Mouse (Mus musculus) right cerebral cortex, postnatal 10 days (tissue): ENCODE results near the gene Mfsd5.

Source experiments
- DNase-seq, 2 experiments: peaks; one replicate each; pipeline ENCODE4 v3.0.0; 2021; ENCODE audit warnings: low spot score in 2 of 2

Gene Mfsd5

DNA sequence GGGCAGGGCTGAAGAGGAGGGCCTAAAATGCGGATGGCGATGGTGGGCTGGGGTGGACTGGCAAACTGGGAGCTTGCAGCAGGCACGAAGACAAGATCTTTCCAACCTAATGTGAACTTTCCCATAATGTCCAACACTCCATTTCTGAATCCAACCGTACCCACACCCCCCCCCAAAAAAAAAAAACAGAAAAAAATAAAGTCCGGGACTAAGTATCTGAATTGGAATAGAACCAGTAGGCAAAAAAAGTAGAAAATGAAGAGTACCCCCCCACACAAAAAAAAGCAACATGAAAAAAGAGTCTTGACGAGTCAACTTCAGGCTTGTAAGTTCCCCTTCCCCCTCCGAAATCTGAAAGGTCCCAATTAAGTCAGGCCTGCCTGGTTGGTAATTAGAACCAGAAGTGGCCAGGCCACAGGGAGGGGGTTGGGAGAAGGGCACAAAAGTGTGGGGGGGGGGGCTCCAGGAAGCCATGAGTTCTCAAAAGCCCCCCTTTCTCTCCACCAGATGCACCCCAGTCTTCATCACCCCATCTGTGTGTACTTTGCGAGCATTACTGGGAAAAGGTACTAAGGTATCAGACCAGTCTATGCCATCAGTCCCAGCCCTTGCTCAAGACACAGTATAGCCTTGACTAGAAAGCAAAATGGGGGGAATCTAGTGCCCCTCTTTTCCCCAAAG, 31.0 kb upstream of the Mfsd5 start:
- no peak for DNase-seq

DNA sequence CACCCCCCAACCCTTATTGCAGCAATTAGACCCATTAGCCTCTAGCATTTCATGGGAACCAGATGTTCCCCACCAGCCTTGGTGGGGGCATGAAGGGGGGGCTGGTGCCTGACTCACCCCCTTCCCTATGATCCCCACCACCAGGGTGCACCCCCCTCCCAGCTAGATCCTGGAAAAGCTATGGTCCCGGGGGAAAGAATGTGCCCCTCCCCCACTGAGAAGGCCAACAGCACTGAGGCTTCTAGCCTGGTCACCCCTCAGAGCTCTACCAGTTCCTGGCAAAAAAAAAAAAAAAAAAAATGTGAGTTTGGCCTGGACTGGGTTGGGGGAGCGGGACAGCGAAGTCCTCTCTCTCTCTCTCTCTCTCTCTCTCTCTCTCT, 30.5 kb upstream of the Mfsd5 start:
- DNase-seq, result no peak

DNA sequence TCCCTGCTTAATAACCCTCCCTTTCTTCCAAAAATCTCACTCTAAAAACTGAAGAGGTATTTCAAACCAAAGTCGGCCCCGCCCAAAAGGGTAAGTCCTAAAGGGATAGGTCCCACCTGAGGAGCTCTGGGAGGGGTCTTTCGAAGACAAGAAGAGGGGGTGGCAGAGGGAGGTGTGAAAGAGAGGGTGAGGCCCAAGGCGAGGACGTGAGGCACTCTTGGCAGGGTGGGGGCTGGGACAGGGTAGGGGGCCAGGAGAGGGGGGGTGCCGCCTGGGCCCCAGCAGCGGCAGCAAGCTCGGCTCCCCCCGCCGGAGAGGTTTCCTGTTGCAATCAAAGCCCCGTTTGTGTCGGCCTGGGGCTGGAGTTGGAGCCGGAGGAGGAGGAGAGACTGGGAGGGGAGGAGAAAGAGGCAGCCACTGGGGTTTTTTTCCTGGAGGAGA, 30.0 kb upstream of the Mfsd5 start:
- peak; percentile 56 to 62 for DNase-seq

DNA sequence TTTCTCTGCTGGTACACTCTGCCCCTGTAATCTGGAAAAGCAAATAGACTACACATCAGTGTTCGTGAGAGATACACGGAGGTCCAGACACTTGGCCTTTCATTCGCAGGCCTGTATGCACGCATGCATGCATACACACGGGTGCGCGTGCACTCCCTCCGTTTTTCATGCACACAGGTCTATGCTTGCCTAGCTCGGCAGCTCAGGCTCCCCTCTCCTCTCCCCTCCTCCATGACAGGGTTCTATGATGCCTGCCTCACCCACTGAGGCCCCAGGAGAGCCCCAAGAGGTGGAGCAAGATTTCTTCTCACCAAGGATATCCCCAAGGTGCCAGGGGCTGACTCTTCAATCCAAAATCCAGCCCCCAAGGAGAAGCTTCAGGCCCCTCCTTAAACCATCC, 29.3 kb upstream of the Mfsd5 start:
- DNase-seq, result no peak

DNA sequence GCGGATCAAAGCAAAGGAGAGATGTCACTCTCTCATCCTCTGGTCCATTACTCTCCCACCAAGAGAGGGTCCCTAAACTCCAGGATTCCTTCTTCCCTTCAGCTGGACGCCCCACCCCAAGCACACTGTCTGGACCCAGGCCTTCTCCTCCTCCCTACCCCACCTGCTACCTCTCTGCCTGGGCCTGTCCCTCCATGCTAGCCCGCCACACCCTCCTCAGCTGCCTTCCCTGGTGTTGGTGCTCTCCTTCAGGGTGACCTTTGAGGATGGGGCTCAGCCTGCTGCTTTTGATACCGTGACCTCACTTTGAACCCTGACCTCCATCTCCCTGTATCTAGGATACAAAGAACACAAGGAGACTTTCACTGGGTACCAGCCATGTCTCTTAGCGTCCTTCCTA, 28.7 kb upstream of the Mfsd5 start:
- DNase-seq, result no peak

DNA sequence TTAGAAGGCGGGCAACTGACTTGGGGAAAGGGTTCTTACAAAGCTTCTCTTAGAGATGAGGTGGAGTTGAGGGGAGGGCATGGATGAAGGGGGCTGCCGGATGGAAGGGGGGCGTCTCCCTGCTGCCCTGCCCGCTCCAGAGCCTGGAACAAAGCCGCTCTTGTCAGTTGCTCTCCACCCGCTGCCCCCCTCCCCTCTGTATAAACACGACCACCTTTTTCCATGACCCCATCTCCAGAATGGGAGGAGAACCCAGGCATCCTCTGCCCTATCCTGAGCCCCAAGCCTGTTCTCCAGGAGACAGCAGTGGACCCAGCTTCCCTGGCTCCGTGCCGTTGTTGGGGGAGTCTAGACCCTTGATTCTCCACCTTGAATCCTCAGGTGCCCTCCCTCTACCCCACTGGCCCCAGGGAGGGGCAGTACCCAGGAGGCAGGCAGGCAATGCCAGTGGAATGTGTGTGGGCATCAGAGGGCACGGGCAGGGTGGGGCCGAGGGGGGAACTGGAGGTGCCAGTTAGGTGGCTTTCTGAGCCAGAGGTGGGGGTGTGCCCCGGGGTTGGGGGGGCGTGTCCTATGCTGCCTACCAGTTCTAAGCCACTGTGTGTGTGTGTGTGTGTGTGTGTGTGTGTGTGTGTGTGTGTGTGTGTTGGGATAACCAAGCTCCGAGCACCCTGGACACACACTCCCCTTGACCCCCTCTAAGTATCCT, 23.6 kb upstream of the Mfsd5 start:
- DNase-seq, result no peak

DNA sequence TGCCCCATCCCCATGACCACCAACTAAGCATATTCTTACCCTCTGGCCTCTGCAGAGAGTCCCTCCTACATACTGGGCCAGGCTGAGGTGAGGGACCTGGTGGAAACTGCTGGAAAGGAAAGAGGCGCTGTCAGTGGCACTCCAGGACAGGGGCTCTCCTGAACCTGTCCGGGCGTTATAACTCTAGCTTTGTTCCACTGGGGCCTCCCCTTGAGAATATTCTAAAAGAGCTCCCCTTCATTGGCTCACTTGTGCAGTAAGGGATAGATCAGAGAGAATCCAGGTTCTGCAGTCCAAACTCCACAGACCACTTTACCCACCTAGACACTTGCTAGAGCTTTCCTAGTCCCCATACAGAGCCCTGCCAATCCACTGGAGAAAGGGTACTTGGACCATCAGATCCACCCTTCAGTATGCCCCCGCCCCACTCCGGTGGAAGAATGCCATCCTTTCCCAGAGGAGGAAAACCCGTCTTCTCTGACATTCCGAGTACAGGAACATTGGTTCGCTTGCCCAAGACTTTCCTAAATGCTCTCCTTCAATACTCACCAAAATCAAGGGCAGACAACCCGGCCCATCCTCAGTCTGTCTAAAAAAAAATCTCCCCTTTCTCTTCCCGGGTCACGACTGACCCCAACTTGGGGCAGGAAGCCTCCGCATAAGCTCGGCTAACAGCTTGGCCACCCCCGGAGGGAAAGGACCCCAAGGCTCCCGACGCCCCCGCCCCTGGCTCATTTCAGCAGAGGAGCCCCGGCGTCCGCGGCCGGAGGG, 22.6 kb upstream of the Mfsd5 start:
- DNase-seq, result no peak

DNA sequence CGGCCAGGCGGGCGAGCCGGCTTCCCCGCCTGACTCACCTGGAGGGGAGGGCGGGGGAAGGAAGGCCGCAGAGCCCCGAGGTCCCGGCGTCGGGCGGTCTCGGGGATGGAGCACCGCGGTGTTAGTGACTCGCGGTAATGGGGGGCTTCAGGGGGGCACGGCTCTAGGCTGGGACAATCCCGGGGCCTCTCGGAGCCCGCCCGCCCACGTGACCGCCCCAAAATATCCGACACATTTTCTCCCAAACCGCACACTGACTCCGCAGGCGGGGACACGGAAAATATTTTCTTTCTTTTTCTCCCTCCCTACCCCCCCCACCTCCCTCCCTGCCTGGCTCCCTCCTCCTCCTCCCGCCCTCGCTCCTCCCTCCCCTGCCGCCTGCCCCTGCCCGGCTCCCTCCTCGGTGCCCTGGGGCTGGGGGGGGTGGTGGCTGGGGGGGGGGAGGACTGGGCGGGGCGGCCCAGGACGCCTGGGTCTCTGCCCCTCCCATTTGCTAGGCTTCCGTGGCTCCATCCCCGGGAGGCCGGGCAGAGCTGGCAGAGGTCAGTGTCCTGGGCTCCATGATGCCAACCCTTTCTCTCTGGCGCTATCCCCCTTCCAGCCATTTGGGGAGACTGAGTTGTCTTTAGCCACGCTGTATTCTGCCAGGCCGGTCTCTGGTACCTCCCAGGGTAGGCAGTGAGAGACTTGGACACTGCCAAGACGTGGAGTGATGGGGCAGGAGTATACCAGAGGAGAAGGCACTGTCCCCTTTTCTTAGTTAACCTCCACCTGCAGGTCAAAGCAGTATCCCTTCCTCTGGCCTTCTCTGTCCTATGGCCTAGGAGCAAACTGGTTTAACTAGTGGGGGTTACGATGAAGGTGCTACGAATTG, 21.8 kb upstream of the Mfsd5 start, which contains the start of gene Rarg:
Rarg (minus strand) TSS at position 316 of the 874 bp plus-strand sequence.
- DNase-seq, result no peak

DNA sequence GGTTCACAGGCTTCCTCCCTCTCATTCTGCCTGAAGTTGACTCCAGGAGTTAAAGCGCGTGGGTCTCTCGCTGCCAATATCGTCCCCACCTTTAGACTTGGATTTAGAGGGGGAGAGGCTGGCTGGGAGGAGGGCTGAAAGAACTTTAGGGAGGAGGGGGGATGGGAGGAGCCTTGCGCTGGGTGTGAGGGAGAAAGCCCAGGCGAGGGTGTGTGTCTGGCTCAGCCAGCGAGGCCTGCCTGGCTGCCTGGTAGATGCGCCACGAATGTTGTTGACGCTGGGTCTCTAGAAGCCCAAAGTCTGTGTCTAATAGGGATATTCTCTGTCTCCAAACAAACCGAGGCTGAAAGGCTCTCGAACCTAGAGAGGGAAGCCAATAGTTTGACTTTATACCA, 21.2 kb upstream of the Mfsd5 start:
- DNase-seq, result no peak

DNA sequence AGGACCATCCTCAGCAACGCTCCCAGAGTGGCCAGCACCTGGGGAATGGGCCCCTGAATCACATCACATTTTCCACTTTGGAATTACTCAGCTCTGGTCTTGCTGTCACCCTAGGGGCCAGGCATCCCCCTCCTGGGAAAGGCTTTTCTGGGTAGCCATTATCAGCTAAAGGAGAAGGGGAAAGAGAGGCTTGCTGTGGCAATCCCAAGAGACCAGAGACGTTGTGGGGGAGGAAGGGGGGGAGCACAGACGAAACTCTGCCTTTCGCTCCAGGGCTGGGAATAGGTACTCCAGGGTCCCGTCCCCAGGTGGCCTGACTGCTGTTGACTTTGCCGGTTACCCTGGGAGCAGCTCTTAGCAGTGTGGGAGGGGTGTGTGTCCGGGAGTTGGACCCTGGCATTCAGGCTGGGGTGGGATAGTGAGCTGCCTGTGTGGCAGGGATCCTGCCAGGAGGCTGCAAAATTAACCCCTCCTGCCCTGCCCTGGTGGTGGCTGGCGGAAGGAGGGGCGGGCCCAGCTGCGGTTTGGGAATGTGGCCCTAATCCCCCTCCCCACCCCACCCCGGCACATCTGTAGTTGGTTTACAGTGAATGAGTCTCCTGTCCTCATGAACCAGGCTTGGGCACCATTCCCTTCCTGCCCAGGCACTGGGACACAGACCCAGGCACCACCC, 20.5 kb upstream of the Mfsd5 start:
- DNase-seq, result no peak

DNA sequence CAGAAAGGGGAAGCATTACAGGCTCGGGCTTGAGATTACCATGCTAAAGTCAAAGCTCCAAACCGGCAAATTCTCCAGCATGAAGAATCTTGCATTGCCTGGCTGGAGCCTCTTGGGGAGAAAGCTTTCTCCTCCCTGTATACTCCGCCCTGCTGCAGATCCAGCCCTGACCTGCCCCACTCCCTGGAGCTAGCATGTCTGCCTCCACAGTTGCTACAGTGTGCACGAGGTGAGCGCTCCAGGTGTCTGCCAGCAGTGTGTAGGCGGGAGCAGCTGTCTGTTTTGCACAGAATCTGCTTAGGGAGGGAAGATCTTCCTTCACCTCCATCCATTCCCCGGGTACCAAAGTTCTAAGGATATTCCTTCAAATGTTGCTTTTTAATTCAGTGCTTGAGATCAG, 16.7 kb upstream of the Mfsd5 start:
- DNase-seq, result peak; percentile 64 to 72

DNA sequence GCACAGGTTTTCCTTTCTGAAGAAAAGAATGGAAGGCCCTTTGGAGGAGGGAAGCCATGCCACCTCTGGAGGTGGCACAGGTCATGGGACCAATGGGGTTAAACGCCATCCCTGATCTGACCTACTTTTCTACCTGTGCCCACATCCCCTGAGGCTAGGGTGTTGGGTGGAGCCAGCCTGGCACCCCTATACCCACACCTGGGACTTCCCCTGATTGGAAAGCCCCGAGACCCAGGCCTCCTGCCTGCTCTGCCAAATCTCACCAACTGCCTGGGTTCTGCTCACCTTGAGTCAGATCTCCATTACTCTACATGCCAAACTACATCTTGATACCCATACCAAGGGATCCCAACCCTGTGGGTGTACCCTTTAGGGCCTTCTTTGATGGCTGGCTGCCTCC, 16.2 kb upstream of the Mfsd5 start:
- no peak for DNase-seq

DNA sequence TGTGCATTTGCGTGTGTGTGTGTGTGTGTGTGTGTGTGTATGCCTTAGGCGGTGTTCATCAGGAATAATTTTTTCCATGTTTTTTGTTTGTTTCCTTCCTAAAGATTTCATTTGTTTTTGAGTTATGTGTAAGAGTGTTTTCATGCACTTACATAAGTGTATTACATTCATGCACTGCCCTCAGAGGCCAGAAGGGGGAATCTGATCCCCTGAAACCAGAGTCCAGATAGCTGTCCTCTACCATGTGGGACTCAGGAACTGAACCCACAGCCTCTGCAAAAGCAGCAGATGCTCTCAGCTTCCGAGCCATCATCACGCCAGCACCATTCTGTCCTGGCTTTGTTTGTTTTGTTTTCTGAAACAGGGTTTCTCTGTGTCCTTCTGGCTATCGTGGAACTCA, 13.7 kb upstream of the Mfsd5 start:
- DNase-seq, result no peak

DNA sequence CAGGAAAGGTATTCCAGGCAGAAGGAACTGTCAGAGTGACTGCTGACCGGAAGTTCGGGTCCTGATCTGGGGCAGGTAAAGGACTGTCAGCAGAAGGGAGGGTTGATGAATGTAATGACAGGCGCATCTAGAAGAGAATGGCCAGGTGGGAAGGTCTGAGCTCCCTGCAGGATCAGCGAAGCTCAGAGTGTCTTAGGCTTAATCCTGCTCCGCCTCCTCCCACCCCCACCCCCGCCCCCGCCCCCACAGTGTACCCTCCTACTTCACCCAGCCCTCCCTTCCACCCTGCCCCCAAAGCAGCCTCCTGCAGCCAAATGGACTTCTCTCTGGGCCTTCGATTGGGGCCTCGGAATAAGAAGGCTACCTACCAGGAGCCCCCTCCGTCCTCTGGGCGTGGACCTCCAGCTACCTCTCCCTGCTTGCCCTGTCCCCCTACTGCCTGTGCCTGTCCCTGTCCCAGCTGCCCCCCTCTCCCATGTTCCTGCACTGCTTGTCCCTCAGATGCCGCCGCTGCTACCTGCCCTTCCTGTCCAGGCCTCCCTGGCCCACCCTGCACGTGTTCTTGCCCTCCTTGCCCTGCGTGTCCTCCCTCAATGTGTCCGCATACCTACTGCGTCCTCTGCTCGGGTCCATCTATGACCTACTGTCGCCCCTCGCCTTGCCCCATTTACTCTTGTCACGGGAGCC, 8.8 kb upstream of the Mfsd5 start, which contains the start of gene Gm9918:
Gm9918 (plus strand) TSS at position 290 of the 687 bp plus-strand sequence.
- DNase-seq, result no peak

DNA sequence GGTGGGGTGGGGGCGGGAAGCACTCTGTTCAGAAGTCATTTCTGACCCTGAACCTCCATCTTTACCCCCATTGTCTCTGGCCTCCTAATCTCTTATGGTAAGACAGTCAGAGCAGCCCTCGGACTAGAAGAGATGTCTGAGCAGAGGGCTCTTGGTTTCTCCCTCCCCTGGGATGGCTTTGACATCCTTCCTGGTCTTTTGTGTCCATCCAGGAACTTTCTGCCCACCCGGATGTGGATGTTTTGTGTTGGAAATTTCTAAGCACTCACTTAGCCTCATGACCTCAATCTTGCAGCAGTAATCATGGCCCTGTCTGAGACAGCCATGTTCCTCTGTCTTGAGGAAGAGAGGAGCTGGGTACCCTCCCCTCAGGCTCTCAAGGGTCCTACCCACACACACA, 7.8 kb upstream of the Mfsd5 start:
- DNase-seq, result no peak

DNA sequence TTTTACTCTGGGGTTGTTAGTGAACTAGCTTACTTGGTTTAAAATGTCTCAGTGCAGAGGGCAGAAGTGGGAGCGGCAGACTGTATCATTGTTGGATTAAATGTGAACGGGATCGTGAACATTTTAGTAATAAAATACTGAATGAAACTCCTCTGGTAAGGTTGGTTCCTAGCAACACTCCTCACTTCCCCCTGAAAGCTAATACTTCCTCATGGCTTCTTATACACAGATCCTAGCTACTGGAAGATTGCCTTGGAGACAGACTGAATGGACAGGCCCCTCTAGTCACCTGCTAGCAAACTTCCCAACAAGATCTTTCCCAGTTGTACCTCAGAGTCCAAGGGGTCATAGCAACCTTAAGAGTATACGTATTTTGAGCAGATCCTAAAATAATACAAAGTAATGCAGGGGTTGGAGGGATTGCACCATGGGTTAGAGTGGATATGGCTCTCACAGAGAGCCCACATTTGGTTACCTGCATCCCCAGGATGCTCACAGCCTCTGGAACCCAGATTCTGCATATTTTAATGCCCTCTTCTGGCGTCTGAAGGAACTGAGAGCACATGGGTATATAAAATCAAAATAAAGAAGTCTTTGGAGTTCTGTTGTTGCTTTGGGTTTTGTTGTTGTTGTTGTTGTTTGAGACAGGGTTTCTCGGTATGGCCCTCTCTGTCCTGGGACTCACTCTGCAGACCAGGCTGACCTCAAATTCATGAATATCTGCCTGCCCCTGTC, 5.1 kb upstream of the Mfsd5 start:
- DNase-seq, result no peak

DNA sequence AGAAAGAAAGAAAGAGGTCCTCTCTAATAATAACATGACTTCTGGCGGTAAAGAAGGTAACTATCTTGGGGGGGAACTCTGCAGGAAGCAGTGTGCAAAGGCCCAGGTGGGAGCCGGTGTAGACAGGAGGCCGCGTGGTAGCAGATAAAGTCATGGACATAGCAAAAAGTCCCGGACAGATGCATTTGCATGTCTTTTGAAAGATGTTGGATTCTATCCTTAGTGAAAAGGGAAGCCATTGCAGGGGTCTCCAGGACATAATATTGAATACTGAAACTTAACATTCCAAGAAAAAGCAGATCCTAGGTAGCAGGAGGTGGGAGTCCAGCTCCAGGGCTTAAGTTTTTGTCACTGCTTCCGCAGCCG, 545 bp upstream of the Mfsd5 start:
- DNase-seq, result no peak

DNA sequence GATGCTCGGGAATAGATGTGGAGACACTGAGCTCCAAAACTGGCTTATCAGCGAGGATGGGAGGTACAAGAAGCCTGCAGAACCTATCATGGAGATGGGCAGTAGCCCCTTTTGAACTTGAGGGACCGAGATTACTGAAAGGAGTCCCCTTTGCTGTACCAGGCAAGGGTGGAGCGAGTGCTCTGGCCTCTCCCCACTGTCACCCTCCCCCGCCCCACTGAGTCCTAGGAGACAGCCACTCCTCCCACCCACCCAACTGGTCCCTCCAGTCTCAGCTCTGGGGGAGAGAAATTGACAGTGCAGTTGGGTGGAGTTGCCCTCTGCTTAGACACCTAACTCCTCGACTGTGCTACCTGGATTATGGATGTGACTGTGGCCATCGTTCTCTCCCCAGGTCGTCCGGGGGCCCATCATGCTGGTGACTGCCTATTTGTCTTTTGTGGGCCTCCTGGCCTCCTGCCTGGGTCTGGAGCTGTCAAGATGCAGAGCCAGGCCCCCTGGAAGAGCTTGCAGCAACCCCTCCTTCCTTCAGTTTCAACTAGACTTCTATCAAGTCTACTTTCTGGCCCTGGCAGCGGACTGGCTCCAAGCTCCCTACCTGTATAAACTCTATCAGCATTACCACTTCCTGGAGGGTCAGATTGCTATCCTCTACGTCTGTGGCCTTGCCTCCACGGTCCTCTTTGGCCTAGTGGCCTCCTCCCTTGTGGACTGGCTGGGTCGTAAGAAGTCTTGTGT, 698 bp downstream of the Mfsd5 start:
- DNase-seq, result peak in 1 of 2 experiments; percentile 33

DNA sequence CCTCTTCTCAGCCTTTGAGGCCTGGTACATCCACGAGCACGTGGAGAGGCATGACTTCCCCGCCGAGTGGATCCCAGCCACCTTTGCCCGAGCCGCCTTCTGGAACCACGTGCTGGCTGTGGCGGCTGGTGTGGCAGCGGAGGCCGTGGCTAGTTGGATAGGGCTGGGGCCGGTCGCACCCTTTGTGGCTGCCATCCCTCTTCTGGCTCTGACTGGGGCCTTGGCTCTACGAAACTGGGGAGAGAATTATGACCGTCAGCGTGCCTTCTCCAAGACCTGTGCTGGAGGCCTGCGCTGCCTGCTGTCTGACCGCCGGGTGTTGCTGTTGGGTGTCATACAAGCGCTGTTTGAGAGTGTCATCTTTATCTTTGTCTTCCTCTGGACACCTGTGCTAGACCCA, 1.4 kb downstream of the Mfsd5 start:
- DNase-seq, result no peak
